Mouse (Mus musculus) mature B cell (primary cell): ENCODE data around the gene Glo1.

ENCODE experiments used
- in situ Hi-C: fragments of 300-500 bp; cut with MboI; formaldehyde crosslinking; loops from 2 replicates; pipeline ENCODE4 v1.14.3; 2019

The Glo1 gene

GRCm38 (mm10) chr17:30576946-30577345, 49.7 kb downstream of the Glo1 start:
- in situ Hi-C loops = no loop called here

- in situ Hi-C loops = no loop called here
Observed at GRCm38 (mm10) chr17:30575941-30576773, 50.5 kb downstream of the Glo1 start, which contains the start of gene Btbd9. TSS of gene Btbd9 (minus strand) at chr17:30576488.

DNA sequence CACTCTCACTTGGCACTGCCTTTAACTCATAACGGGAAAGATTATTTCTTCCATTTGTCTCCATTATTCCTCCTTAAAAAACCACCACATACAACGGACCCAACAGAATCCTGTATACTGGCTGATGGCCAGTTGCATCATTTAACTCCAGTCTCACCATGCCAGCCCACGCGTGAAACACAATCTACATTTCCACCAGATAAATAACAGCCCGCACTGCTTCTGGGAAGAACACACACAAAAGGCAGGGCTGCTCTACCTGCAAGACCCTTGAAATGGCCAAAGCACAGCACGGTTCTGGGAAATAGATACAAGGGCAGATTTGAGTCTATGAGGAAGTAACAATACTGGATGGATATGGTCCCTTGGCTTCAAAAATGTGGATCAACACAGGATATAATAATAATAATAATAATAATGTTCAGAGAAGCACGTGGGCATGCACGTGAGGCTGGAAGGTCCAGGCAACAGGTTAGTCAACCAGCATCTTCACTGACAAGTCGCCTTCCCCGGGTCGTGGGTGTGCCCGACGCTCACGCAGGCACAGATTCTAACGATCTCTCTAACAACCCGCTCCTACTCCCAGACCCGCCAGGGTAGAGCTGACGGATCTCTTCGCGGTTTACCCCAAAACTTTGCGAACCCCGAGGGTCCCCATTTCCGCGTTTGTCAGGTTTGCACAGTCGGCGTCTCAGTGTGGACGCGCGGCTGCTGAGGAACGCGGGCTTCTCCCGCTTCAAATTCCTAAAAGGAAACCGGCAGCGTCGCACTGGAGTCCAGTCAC, 51.4 kb downstream of the Glo1 start:
- in situ Hi-C loops = no loop called here

DNA sequence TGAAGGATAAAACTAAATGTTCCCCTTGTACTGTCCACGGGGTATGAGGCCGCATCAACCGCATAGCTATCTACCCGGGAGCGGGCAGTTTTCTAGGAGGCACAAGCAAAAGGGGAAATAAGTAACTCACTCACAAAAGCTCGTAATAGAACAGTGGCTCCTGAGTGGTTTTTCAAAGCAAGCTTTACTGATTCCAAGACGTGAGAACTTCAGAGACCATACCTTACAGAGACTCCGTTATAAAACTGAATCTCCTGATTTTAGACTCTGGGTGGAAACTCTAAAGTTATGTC, 51.9 kb downstream of the Glo1 start:
- in situ Hi-C loops = no loop called here

- in situ Hi-C loops = no loop called here
Observed at GRCm38 (mm10) chr17:30573990-30574782, 52.5 kb downstream of the Glo1 start.

DNA sequence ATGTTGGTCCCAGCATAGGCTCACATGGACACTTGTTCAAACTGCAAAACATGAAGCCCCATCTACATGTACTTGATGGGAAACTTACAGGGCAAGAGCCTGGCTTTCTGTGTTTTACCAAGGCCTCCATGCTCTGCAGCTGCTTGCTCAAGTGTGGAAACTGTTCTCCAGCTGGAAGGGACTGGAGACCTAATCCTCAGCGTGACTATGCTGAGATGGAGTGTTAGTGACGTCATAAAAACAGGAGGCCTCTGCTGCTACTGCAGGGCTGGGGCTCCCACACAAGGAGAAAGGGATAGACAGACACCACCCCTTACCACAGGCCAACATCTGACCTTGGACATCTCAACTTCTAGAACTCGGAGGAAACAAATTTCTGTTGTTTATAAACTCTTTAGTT, 55.7 kb downstream of the Glo1 start:
- in situ Hi-C loops = no loop called here

DNA sequence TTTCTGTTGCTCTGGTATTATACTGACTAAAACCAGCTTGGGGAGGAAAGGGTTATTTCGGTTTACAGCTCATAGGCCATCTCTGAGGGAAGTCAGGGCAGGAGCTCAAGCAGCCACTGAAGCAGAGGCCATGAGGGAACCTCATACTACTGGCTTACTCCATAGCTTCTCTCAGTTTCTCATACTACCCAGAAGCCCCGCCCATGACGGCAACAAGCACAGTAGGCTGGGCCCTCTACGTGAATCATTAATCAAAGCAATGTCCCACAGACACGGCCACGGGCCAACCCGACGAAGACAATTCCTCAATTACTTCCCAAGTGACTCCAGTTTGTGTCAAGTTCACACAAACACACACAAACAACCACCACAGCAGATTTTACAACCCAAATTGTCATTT, 56.5 kb downstream of the Glo1 start:
- in situ Hi-C loops = no loop called here

GRCm38 (mm10) chr17:30568473-30568872, 58.2 kb downstream of the Glo1 start:
- in situ Hi-C loops = no loop called here

DNA sequence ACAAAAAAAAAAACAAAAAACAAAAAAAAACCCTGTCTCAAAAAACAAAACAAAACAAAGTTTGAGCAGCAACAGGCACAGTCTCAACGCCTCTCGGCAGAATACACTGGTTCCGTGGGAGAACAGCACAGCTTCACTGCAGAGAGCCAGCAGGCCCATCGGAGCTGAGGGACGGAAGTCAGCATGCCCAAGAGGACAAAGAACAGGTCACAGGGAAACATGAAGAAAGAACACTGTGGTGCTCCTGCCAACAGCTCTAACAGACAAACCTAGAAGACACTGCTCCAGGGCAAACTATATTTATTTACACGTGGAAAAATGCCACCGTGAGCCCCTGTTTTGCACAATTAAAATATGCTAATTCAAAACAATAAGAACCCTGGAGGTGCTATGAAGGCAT, 61.7 kb downstream of the Glo1 start:
- in situ Hi-C loops = no loop called here

- in situ Hi-C loops = no loop called here
Observed at GRCm38 (mm10) chr17:30564407-30564806, 62.3 kb downstream of the Glo1 start.

- in situ Hi-C loops = no loop called here
Observed at GRCm38 (mm10) chr17:30563484-30564075, 63.1 kb downstream of the Glo1 start.

DNA sequence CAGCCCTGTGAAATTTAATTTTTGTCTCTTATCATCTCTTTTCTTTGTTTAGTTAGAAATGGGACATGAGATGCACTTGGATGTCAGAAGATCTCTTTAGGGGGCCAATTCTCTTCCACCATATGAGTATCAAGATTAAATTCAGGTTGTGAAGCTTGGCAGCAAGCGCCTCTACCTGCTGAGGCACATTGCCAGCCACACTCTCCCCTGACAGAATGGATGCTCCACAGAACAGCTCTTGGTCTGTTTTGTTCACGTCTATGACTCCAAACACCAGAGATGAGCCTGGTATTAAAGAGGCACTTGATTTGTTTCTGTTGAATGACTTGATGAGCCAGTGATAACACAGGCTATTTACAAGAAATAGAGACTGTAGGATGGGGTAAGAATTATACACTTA, 63.9 kb downstream of the Glo1 start:
- in situ Hi-C loops = no loop called here

DNA sequence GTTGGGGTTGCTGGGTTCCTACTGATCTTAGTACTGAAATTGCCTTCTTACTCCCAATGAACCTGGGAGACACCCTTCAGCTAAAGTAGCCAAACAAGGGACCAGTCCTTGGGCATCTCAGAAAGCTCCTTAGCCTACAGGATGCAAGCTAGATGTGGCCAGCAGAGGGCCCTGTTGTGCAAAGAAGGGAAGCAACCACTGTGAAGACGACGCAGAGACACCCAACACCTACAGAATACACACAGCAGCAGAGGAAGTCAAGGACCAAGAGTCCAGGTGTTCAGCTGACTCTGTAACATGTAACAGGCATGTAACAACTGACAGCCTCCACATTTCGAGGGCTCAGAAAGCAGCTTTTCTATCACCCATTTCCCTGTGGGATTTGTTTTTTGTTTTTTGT, 67.1 kb downstream of the Glo1 start:
- in situ Hi-C loops = no loop called here

DNA sequence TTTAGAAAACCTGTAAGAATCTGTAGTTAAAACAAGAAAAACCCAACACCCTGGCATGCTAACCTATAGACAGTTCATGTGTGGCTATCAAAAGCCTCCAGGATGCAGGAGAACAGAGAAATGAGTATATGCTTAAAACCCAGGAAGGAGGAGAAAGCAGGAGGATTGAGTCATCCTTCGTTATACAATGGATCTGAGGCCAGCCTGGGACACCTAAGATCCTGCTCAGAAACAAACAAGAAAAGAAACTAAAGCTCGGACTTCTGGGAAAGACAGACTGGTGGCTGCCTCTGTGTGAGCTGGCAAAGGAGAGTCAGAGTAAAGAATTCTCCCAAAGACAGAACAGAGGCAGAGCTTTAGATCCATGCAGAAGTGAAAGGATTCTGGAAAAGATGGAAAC, 68.0 kb downstream of the Glo1 start:
- in situ Hi-C loops = no loop called here

- in situ Hi-C loops = no loop called here
Observed at GRCm38 (mm10) chr17:30556512-30556911, 70.2 kb downstream of the Glo1 start.

GRCm38 (mm10) chr17:30553027-30553937, 73.4 kb downstream of the Glo1 start:
- in situ Hi-C loops = no loop called here

GRCm38 (mm10) chr17:30550774-30551107, 75.9 kb downstream of the Glo1 start:
- in situ Hi-C loops = no loop called here

- in situ Hi-C loops = no loop called here
Observed at GRCm38 (mm10) chr17:30549899-30550773, 76.5 kb downstream of the Glo1 start.

DNA sequence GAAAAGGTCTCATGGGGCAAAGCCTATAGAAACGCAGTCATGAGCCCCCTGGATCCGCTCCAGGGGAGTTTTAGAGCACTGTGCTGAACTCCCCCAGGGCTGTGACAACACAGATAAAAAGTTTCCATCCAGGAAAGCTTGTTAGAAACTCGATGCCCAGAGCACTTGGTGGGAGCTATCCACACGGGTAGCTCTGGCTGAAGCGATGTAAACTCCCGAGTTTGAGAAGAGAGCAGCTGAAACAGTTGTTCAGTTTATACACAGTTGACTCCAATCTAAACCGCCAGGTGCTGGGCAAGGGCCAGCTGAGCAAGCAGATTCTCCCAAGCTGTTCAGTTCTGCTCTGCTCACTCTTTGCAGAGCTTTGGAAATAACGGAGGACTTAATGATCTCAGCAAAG, 87.6 kb downstream of the Glo1 start:
- in situ Hi-C loops = no loop called here

- in situ Hi-C loops = no loop called here
Observed at GRCm38 (mm10) chr17:30536651-30537050, 90.0 kb downstream of the Glo1 start.
